Mouse (Mus musculus) frontal cortex, adult 2 months (tissue): ENCODE data around the gene Kcnj5. TPM values are rescaled to one million over a fixed set of nuclear protein-coding genes. Genes with fewer than 3 reads are reported as not detected.

ENCODE experiments used
- DNase-seq, 2 experiments: peaks; one replicate each; pipeline ENCODE4 v3.0.0; 2022; ENCODE audit warnings: low spot score in 1 of 2; ENCODE audit errors: extremely low spot score in 1 of 2
- polyA plus RNA-seq: library from polyadenylated mRNA; depleted of rRNA; stranded (reverse); fragments of >200 nt; gene quantifications from 2 replicates; pipeline ENCODE4 v1.2.3, GENCODE M21; 2012; rRNA removed

Gene Kcnj5
- 0.18 and 0.29 TPM in 2 replicates for polyA plus RNA-seq

DNA sequence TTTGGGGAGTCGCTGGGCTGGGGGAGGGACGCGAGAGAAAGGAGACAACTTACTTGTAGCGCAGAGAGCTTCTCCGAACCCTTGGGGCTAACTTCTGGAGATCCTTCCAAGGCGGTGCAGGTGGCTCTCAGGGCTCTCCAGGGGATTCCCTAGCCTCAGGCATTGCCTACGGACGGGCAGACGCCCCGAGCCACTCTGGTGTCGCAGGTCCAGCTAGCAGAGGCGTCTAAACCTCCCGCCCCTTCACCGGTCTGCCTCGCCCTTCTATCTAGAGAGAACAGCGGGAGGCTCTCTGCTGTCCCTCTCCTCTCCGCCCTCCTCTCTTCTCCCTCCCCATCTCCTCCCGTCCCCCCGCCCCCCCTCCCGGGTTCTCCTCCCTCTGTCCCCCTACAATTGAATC, at the start of gene Kcnj5:
Gene Kcnj5, minus strand, starts transcription at position 300 of the 400 bp plus-strand sequence.
- DNase-seq, result no peak

GRCm38 (mm10) chr9:32392716-32393115, 48.6 kb upstream of the Kcnj5 start:
- no peak for DNase-seq

DNA sequence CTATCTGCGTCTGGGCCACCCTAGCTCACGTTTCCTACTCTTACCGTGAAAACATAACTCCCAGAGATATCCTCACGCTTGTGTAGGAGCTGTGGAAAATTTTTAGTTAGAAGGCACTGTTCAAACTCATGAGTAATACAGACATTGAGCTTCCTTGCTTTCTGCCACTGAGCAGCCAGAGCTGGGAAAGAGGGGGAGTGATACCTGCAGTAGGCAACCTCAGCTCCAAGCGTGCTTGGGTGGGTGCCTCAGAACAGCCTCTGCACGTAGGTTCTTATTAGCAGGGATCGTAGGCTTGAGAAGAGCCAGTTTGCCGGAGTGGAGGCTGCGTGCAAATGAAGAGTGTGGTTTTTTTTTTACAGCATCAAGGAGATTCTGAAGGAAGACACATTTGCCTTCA, 47.6 kb upstream of the Kcnj5 start:
- peak; percentile 50 to 68 for DNase-seq

- no peak for DNase-seq
Measured at GRCm38 (mm10) chr9:32391092-32391491, 46.9 kb upstream of the Kcnj5 start.

DNA sequence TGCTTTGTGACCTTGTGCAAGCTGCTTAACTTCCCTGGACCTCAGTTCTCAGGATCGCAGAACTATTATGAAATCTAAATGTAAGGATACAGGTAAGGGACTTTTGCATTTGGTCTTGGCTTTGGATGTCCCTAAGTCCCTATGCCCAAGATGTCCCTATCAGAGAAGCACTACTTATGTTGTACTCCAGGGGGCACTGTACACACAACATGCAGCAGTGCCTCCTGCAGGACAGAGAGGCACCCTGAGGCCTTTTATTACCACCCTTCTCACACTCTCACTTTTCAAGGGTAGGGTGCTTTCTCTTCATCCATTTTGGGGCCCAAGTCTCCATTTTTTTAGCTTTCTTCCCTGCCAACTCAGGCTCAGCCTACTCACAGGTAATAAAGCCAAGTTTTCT, 44.0 kb upstream of the Kcnj5 start:
- peak in 1 of 2 experiments; percentile 8 for DNase-seq

DNA sequence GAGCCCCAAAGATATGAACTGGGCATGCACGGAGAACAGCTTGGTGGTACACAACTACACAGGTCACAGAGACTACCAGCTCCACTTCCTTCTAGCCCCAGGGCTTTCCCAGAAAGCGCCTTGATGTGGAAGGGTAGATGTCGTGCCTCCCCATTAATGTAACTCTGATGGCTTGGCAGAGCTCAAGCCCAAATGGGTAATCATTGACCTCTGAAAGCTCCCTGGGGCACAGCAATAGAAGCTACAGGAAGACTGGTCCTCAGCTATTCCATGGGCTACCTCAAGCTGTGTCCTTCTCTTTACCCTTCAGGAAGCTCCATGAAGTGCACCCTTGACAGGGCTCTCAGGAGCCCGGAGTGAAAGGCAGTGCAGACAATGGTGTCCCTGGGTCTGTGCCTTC, 40.8 kb upstream of the Kcnj5 start:
- no peak for DNase-seq

DNA sequence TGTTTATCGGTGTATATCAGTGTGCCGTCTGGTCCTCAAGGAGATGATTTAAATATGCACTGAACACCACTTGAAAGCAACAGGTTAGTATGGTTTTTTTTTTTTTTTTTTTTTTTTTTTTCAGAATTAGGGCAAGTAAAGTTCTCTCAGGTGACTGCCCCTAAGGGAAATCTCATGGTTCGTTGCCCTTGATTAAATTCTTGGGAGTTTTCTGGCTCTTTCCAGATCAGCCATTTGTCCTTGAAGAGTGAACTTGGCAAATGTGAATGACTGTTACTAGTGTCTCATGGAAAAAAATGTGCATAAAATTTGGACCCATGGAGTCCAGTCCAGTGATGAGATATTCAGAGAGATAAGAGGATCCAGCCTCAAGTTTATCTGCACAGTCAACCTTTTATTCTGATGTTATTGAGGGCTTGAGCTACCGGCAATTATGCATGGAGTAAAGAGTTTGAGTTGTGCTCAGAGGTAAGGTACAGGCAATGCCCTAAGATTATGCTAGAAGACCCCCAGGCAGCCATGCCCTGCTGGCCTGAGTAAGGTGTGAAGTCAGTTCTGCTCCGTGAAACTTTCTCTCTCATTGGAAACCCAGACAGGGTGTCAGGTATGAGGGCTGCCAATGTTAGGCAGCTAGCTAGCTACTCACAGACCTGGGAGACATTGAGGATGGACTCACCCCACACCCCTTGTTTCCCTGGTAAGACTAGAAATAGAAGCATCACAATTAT, 32.9 kb upstream of the Kcnj5 start:
- no peak for DNase-seq

DNA sequence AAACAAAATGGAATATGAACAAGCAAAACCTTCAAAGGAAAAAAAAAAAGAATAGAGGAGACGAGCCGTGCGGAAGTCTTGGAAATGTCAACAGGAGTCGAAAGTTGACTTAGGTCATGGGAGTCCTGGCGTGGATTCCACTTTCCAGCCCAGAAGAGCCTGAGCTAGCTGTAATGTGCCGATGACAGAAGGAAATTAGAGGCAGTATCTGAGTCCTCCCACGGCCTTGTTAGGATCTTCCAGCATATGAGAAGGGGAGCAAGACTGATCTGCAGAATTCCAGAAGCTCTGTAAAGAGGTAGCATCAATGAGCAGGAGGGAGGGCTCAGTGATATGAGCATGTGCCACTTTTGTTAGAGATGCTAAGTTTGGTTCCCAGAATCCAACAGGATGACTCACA, 31.9 kb upstream of the Kcnj5 start:
- no peak for DNase-seq

DNA sequence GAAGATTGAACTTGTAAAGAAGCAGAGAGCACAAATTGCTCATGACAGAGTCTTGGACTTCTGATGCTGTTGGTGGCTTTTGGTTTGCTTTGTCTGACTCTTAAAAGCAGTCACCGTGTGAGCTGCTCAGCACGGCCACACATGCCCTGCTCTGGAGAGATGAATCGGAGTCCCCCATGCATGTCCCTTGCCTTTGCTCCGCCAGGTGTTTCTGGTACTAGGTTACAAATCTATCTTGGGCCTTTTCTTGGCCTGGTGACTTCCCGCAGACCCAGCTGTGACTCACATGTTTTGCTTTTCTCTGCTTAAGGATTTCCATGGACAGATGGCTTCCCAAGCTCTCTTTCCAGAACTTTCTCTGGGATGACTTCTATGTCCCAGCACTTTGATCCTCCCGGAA, 29.5 kb upstream of the Kcnj5 start:
- no peak for DNase-seq

DNA sequence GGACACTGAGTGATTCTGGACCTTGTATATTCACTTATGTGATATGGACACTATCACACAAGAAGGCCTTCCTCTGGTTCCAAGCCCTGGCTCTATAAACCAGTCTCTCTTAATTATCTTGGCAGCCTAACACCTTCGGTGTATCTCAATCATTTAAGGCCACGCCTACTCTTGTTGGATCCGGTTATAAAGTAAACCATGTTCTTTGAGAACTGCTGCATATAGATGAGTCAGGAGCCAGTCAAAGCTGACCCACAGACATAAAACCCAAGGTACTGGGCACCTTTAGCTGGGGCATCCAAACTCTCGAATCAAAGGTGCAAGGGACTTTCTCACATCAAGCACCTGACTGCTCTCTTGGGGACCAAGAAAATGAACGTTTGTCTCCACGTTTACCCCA, 28.1 kb upstream of the Kcnj5 start, which contains the start of gene Kcnj1:
Gene Kcnj1, plus strand, starts transcription at position 292 of the 400 bp plus-strand sequence.
- no peak for DNase-seq

DNA sequence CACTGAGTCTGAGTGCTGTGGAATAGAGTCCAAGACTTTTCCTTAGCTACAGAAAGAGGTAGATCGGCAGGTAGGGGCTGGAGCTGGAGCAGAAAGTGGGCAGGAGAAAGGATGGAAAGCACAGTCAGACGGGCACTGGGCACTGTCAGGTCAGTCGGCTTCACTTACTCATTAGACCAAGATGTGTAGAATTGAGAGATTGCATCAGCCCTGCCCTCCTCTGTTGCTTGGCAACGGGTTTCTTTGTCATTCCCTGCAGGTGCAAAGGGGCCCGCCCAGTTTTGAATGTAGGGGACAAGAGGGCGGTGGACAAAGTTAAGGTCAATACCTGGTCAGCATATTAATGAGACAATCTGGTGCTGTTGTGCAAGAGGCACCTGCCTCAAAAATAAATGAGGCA, 25.2 kb upstream of the Kcnj5 start:
- DNase-seq, result no peak

- DNase-seq, result no peak
Measured at GRCm38 (mm10) chr9:32368812-32369211, 24.7 kb upstream of the Kcnj5 start.

GRCm38 (mm10) chr9:32360770-32361169, 16.6 kb upstream of the Kcnj5 start:
- no peak for DNase-seq

DNA sequence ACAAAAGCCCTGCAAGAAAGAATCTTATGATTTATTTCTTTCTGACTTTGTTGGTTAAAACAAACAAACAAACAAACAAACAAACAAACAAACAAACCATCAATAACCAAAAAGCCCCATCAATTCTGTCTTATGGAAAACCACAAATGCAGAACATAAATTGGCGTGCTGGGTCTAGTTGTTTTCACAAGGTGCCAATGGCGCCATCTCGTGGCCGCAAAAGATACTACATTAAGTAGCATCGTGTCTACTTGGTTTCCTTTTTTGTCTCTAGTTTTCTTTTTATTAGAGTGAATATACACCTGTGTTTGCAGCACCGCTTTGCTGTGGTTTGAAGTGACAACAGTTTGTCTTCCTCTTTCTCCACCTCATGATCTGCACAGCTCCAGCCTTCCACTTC, 6.2 kb upstream of the Kcnj5 start:
- DNase-seq, result peak; percentile 58 to 91

- DNase-seq, result no peak
Measured at GRCm38 (mm10) chr9:32349344-32349743, 5.2 kb upstream of the Kcnj5 start.

GRCm38 (mm10) chr9:32348096-32348495, 3.9 kb upstream of the Kcnj5 start:
- DNase-seq, result no peak

GRCm38 (mm10) chr9:32344489-32344888, 339 bp upstream of the Kcnj5 start:
- peak in 1 of 2 experiments; percentile 19 for DNase-seq

GRCm38 (mm10) chr9:32342929-32343328, 1.2 kb downstream of the Kcnj5 start:
- DNase-seq, result no peak

- no peak for DNase-seq
Measured at GRCm38 (mm10) chr9:32340831-32341230, 3.3 kb downstream of the Kcnj5 start.

DNA sequence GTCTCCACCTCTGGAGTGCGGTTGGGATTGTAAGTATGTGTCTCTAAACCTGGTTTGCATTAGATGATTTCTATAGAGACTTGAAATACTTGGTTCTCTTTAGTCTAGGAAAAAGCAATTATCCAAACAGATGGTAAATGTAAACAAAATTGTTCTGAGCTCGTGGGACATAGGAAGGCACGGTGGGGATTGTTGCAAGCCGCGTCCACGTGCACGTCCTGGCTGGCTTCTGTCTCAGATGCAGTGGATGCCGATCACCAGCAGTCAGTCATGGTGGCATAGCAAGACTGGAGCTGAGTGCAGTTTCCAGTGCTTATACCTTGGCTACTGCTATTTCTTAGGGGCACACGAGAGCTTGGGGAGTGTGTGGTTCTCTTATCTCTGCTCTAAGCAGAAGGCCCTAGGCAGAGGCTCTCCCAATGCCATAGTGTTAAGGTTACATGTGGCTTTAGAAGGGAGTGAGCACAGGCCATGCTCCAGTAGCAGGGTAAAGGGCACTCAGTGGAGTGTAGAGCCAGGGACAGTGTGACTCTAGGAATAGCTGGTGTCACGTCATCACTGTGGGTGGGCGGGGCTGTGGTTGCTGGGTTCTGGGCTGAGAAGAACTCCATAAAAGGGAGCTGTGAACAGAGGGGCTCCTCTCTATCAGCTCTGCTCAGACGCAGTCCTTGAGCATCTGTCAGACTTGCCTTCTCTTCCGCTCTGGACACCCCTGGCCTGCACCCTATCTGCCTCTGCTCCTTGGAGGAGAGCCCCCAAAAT, 8.6 kb downstream of the Kcnj5 start:
- no peak for DNase-seq

DNA sequence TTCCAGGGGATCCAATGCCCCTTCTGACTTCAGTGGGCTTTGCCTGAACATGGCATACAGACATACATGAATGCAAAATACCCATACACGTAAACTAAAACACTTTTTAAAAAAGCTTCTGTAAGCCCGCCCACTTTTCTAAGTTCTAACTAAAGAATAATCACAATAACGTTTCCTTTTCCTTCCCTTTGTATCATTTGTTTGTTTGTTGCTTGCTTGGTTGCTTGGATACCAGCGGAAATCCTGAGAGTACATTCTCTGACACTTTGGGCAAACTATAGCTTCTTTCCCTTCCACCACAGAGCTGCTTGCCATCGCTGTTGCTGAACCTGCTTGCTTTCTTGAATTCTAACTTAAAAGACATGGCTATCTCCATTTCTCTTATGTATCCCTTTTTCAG, 13.0 kb downstream of the Kcnj5 start:
- DNase-seq, result no peak

GRCm38 (mm10) chr9:32328777-32329176, 15.4 kb downstream of the Kcnj5 start:
- no peak for DNase-seq
